Mouse (Mus musculus): ENCODE measurements around the gene Kcnq2. TPM values are rescaled to one million over a fixed set of nuclear protein-coding genes. Genes with fewer than 3 reads are reported as not detected.
A peak's percentile ranks its signal among the peaks of the same experiment; 100 is the strongest.

The Kcnq2 gene
- polyA plus RNA-seq, 1 experiment from 2014 or later = 3.5 TPM

DNA sequence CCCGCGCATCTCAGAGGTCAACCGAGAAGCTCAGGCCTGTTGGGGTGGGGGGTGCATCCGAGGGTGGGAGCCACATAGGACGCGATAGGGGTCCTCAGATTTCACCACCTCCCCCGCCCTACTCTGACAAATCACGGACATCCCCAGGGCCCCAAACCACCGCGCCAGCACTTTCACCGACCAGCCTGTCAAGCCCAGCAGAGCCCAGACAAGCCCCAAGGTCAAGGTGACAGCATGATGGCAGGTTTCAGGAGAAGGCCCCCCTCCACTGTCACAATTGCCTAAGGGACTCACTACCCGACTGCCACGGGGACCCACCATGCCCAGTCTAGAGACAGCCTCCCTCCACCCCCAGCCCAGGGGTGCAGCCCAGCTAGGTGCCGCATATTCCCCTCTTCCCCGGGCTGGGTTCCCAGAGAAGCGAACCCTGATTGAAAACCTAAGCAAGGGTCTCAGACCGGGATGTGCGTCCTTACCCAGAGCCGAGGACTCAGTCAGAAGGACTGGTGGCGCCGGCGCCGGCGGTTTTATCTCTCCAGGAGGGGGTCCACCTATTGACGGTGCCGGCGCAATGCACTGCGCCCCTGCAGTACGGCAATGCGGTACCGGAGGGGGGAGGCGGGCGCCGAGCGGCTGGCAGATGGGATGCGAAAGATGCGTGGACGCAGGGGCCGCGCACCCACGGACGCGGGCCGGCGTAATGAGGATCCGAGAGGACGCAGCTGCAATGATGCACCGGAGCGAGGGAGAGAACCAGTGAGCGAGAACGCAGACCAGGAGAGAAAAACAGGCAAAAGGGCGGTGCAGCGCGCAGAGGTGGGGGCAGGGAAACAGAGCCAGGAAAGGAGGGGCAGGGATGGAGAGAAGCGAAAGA is 21.4 kb upstream of the Kcnq2 start, which contains the start of gene Eef1a2:
Gene Eef1a2 (minus strand): TSS at position 767 of the 874 bp plus-strand sequence.
- Histone ChIP-seq H3K27me3 (ENCODE audit: low read depth, poor library complexity, severe bottlenecking) (peaks cover 61% of the 10 kb centered on the region), H3K36me3 (no peaks in the 10 kb centered on the region), H3K4me1 (peaks cover 30% of the 10 kb centered on the region), H3K27ac (replicated peaks) (peak within 1 kb of the TSS; percentile 63), H3K9me3 (replicated peaks) (no peaks in the 10 kb centered on the region), H3K4me3 (peak within 1 kb of the TSS; percentile 55)
- WGBS = 3% methylated on average over 55 of the region's 55 CpGs
- peak; percentile 25 for DNase-seq (ENCODE audit: low spot score)

DNA sequence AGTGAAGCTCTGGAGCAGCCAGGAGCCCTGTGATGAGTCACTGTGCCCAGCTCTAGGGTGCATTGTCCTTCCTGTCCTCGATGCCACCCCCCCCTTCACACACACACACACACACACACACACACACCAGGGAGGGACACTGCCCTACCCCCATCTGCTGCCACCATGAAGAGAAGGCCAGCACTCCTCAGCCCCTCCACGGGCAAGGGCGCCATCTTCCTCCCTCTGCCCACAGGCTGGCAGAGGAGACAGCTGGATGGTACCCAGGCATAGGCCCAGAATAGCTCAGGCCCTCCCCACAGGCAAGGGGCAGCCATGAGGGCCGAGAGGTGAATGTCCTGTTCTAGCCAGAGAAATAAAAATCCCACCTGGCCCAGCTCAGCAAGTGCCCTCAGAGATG is 20.7 kb upstream of the Kcnq2 start:
- no peak for DNase-seq (ENCODE audit: low spot score)
- Histone ChIP-seq H3K9me3 (replicated peaks) (no peaks in the 10 kb centered on the region), H3K27ac (replicated peaks) (no peak overlapping the region), H3K4me1 (peaks cover 30% of the 10 kb centered on the region), H3K27me3 (ENCODE audit: low read depth, poor library complexity, severe bottlenecking) (peaks cover 65% of the 10 kb centered on the region), H3K4me3 (peak overlapping the region; percentile 55; the same call in 1 of the 2 replicates), H3K36me3 (no peaks in the 10 kb centered on the region)
- WGBS = 60% methylated on average over 4 of the region's 4 CpGs

- H3K9me3 ChIP-seq (replicated peaks) = no peaks in the 10 kb centered on the region
- H3K4me3 ChIP-seq = no peak overlapping the region
- H3K4me1 ChIP-seq = peaks cover 25% of the 10 kb centered on the region
- peaks cover 74% of the 10 kb centered on the region for H3K27me3 ChIP-seq (ENCODE audit: low read depth, poor library complexity, severe bottlenecking)
- no peak overlapping the region for H3K27ac ChIP-seq (replicated peaks)
- H3K36me3 ChIP-seq = no peaks in the 10 kb centered on the region
- DNase-seq (ENCODE audit: low spot score) = no peak
- 79% methylated on average over 8 of the region's 8 CpGs for WGBS
Measured at GRCm38 (mm10) chr2:181154831-181155415, 19.8 kb upstream of the Kcnq2 start.

GRCm38 (mm10) chr2:181154361-181154760 is 19.3 kb upstream of the Kcnq2 start:
- Histone ChIP-seq H3K27ac (replicated peaks) (no peak overlapping the region), H3K4me1 (peaks cover 20% of the 10 kb centered on the region), H3K4me3 (no peak overlapping the region), H3K9me3 (replicated peaks) (no peaks in the 10 kb centered on the region), H3K27me3 (ENCODE audit: low read depth, poor library complexity, severe bottlenecking) (peaks cover 79% of the 10 kb centered on the region), H3K36me3 (no peaks in the 10 kb centered on the region)
- no peak for DNase-seq (ENCODE audit: low spot score)
- WGBS = 86% methylated on average over 3 of the region's 3 CpGs

- Histone ChIP-seq H3K27me3 (ENCODE audit: low read depth, poor library complexity, severe bottlenecking) (peaks cover 81% of the 10 kb centered on the region), H3K4me1 (peaks cover 15% of the 10 kb centered on the region), H3K36me3 (no peaks in the 10 kb centered on the region), H3K4me3 (no peak overlapping the region), H3K27ac (replicated peaks) (no peak overlapping the region), H3K9me3 (replicated peaks) (no peaks in the 10 kb centered on the region)
- WGBS = 0% methylated on average over 1 of the region's 1 CpGs
- peak; percentile 21 for DNase-seq (ENCODE audit: low spot score)
Measured at GRCm38 (mm10) chr2:181153837-181154236, 18.7 kb upstream of the Kcnq2 start.

DNA sequence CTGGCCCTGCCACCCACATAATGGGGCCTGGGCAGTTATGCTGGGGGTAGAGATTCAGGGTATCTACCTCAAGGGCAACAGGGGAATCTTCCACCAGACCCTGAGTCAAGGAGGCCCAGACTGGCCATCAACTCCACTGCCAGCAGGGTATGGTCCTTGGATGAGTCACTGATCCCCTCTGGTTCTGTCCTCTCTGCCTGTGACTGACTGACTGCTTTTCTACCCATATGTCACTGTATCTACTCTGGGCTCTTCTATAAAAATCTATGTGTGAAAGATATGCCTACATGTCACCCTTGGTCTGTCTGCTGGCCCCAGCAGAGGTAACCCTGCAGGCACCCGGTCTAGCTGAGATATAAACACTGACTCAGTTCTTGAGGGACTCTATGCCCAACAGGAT is 18.0 kb upstream of the Kcnq2 start:
- DNase-seq (ENCODE audit: low spot score) = no peak
- Histone ChIP-seq H3K36me3 (no peaks in the 10 kb centered on the region), H3K9me3 (replicated peaks) (no peaks in the 10 kb centered on the region), H3K4me1 (peaks cover 21% of the 10 kb centered on the region), H3K4me3 (no peak overlapping the region), H3K27ac (replicated peaks) (no peak overlapping the region), H3K27me3 (ENCODE audit: low read depth, poor library complexity, severe bottlenecking) (peaks cover 81% of the 10 kb centered on the region)
- 91% methylated on average over 1 of the region's 1 CpGs for WGBS

GRCm38 (mm10) chr2:181152701-181153100 is 17.6 kb upstream of the Kcnq2 start:
- no peak for DNase-seq (ENCODE audit: low spot score)
- H3K4me1 ChIP-seq = peaks cover 25% of the 10 kb centered on the region
- H3K27ac ChIP-seq (replicated peaks) = no peak overlapping the region
- H3K4me3 ChIP-seq = no peak overlapping the region
- no peaks in the 10 kb centered on the region for H3K9me3 ChIP-seq (replicated peaks)
- H3K36me3 ChIP-seq = no peaks in the 10 kb centered on the region
- 91% methylated on average over 17 of the region's 17 CpGs for WGBS
- peaks cover 81% of the 10 kb centered on the region for H3K27me3 ChIP-seq (ENCODE audit: low read depth, poor library complexity, severe bottlenecking)

GRCm38 (mm10) chr2:181150281-181150680 is 15.2 kb upstream of the Kcnq2 start:
- no peaks in the 10 kb centered on the region for H3K36me3 ChIP-seq
- no peaks in the 10 kb centered on the region for H3K9me3 ChIP-seq (replicated peaks)
- H3K27ac ChIP-seq (replicated peaks) = no peak overlapping the region
- 75% methylated on average over 6 of the region's 6 CpGs for WGBS
- no peak for DNase-seq (ENCODE audit: low spot score)
- no peak overlapping the region for H3K4me3 ChIP-seq
- H3K27me3 ChIP-seq (ENCODE audit: low read depth, poor library complexity, severe bottlenecking) = peaks cover 76% of the 10 kb centered on the region
- H3K4me1 ChIP-seq = peaks cover 16% of the 10 kb centered on the region

DNA sequence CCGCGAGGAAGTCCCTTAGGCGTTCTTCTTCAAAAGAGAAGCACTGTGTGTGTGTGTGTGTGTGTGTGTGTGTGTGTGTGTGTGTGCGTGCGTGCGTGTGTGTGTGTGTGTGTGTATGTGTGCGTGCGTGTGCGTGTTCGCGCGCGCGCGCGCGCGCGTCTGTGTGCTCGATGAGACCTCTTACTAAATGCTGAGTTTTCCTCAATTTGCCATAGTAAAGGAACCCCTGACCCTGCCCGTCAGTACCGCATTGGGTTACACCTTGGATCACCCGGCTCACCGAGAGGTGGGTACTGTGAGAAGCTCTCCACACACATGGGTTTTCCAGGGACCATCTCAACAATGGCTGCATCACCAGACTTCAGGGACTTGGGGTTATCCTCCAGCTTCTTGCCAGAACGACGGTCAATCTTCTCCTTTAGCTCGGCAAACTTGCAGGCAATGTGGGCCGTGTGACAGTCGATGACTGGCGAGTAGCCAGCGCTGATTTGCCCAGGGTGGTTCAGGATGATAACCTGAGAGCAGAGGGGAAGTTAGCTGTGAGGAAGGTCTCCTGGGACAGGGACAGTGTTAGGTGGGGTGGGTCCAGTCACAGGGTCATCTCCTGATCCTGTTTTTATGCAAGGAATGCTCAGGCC is 13.3 kb upstream of the Kcnq2 start:
- Histone ChIP-seq H3K36me3 (no peaks in the 10 kb centered on the region), H3K4me1 (peaks cover 16% of the 10 kb centered on the region), H3K27ac (replicated peaks) (peak overlapping the region; percentile 49; the same call in 1 of the 2 replicates), H3K9me3 (replicated peaks) (no peaks in the 10 kb centered on the region), H3K4me3 (peak overlapping the region; percentile 68), H3K27me3 (ENCODE audit: low read depth, poor library complexity, severe bottlenecking) (peaks cover 79% of the 10 kb centered on the region)
- WGBS = 17% methylated on average over 31 of the region's 31 CpGs
- DNase-seq (ENCODE audit: low spot score) = no peak

DNA sequence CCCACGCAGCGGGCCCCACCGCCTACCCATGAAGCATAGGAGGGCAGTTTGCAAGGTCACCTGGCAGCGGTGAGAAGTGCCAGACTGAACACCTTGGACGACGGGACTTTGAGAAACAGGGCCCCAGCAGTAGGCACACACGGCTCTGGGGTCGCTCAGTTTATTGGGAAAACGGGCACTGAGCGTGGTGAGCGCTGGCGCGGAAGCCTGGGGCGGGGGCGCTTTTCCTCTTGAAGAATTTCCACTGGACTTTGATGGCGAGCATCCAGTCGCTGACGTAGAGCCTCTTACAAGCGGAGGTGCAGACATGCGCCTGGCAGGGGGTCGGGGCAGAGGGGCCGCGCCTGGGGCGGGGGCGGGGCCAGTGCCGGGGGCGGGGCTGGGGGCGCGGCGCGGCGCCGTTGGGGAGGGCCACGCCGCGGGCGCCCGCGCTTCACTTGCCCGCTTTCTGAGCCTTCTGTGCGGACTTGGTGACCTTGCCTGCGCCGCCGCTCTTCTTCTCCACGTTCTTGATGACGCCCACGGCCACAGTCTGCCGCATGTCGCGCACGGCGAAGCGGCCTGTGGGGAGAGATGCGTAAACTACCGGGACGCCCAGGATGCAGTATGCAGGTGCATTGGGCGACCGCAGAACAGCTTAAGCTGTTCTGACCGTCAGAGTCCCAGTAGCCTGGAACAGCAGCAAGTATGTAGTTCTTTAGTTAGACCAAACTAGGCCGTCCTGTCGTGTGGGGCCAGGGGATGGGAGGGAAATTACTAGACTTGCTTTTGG is 12.6 kb upstream of the Kcnq2 start:
- Histone ChIP-seq H3K36me3 (no peaks in the 10 kb centered on the region), H3K4me3 (peak overlapping the region; percentile 68), H3K9me3 (replicated peaks) (no peaks in the 10 kb centered on the region), H3K27ac (replicated peaks) (peak overlapping the region; percentile 49; the same call in 1 of the 2 replicates), H3K4me1 (peaks cover 16% of the 10 kb centered on the region), H3K27me3 (ENCODE audit: low read depth, poor library complexity, severe bottlenecking) (peaks cover 74% of the 10 kb centered on the region)
- peak; percentile 53 for DNase-seq (ENCODE audit: low spot score)
- WGBS = under 1% methylated on average over 61 of the region's 61 CpGs

GRCm38 (mm10) chr2:181146976-181147545 is 12.0 kb upstream of the Kcnq2 start:
- 57% methylated on average over 4 of the region's 4 CpGs for WGBS
- H3K27me3 ChIP-seq (ENCODE audit: low read depth, poor library complexity, severe bottlenecking) = peaks cover 69% of the 10 kb centered on the region
- peaks cover 16% of the 10 kb centered on the region for H3K4me1 ChIP-seq
- H3K27ac ChIP-seq (replicated peaks) = no peak overlapping the region
- peak overlapping the region; percentile 68 for H3K4me3 ChIP-seq
- no peak for DNase-seq (ENCODE audit: low spot score)
- H3K9me3 ChIP-seq (replicated peaks) = no peaks in the 10 kb centered on the region
- H3K36me3 ChIP-seq = no peaks in the 10 kb centered on the region

- 87% methylated on average over 2 of the region's 2 CpGs for WGBS
- H3K4me3 ChIP-seq = no peak overlapping the region
- peaks cover 58% of the 10 kb centered on the region for H3K27me3 ChIP-seq (ENCODE audit: low read depth, poor library complexity, severe bottlenecking)
- no peak overlapping the region for H3K27ac ChIP-seq (replicated peaks)
- DNase-seq (ENCODE audit: low spot score) = no peak
- no peaks in the 10 kb centered on the region for H3K36me3 ChIP-seq
- H3K4me1 ChIP-seq = peaks cover 16% of the 10 kb centered on the region
- H3K9me3 ChIP-seq (replicated peaks) = no peaks in the 10 kb centered on the region
Measured at GRCm38 (mm10) chr2:181144675-181145074, 9.6 kb upstream of the Kcnq2 start.
